Mouse (Mus musculus) spleen, postnatal 36 days (tissue): ENCODE measurements around the gene Zyg11a.
"Not testable (repeated sequence)": the region's sequence is repeated elsewhere in the genome, so short reads cannot be mapped to it uniquely, and the experiment has no call there.

Experiments
- DNase-seq, 2 experiments: peaks; one replicate each; pipeline ENCODE4 v3.0.0; 2022; ENCODE audit warnings: low spot score in 2 of 2, mixed read lengths in 1 of 2

Gene Zyg11a

DNA sequence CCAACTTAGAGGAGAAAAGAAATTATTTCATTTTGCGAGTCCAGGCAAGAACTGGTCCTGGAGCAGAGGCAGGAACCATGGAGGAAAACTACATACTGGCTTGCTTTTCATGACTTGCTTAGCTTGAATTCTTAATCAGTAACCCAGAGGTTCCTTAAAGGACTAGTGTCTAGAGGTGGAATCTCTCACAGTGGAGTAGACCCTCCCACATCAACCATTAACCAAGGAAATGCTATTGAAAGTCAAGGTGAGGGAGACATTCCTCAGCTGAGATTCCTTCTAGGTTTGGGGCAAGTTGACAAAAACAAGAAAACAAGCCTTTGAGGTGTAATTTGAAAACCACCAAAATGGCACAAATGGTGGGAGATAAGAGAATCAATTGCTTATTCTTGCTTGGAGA is 73.0 kb downstream of the Zyg11a start, which contains the start of gene Scp2:
Gene Scp2 (minus strand): TSS at position 119 of the 400 bp plus-strand sequence.
- no peak for DNase-seq

DNA sequence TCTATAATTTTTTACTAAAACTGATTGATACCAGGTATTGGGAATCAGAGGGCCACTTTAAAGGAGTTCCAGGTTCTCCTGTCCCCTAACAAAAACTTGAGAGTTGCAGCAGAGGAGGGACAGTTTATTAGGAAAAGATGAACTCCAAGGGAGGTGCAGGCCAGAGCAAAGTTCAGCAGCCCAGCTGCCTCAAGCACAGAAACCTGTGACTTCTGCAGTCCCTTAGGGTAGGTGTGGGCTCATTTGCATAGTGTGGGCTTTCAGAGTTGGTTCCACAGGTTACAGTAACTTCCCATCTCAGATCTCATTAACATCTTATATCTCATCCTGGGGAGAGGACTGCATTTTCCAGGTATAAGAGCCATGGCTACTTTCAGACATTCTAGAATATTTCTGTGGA is 74.1 kb downstream of the Zyg11a start:
- DNase-seq = no peak

DNA sequence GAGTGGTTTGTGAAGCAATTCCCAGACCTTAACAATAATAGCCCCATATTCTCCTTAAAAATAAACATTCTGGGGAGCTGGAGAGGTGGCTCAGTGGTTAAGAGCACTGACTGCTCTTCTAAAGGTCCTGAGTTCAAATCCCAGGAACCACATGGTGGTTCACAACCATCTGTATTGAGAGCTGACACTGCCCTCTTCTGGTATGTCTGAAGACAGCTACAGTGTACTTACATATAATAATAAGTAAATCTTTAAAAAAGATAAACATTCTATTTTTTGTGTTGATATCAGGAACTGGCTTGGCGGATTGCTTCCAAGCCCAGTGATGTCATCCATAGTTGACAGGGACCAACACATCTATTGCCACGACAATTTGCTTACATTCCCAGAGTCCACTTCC is 74.7 kb downstream of the Zyg11a start:
- DNase-seq = not testable (repeated sequence)

DNA sequence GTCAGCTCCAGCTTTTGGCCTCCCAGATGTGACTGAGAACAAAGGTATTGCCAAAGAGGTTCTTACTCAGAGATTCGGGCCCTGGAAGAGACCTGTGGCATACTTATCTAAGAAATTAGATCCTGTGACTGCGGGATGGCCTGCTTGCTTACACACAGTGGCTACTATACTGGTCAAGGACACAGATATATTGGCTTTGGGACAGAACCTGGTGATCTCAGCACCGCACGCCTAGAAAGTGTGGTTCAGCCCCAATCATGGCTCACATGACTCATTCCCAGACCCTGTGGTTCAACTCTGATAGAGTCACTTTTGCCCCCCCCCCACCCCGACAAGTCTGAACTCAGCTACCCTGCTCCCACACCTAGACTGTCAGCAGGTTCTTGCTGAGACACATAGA is 80.9 kb downstream of the Zyg11a start:
- no peak for DNase-seq
